Mouse (Mus musculus): ENCODE data around the gene Lurap1. TPM values are rescaled to one million over a fixed set of nuclear protein-coding genes. Genes with fewer than 3 reads are reported as not detected.
A peak's percentile ranks its signal among the peaks of the same experiment; 100 is the strongest.

Gene Lurap1
- polyA plus RNA-seq, 2 experiments, result 0.10 TPM

- H3K4me1 ChIP-seq (replicated peaks; ENCODE audit: control insufficient read depth in 2 of 2, insufficient read depth in 2 of 2, low read length in 1 of 2), result no peaks in the 10 kb centered on the region
- no peak overlapping the region for H3K4me2 ChIP-seq (ENCODE audit: low read depth)
- WGBS (ENCODE audit: insufficient replicate concordance), result 50% methylated on average over 8 of the region's 8 CpGs
- H3K4me3 ChIP-seq (ENCODE audit: insufficient read depth in 1 of 2, low read depth in 2 of 2, low read length in 2 of 2), result no peak overlapping the region
- peak; percentile 72 for TF ChIP-seq CTCF (IDR thresholded peaks at IDR 0.05; ENCODE audit: low read depth)
- TF ChIP-seq EP300 (IDR thresholded peaks at IDR 0.05; ENCODE audit: low read depth), result no peak
- no peaks in the 10 kb centered on the region for H3K27me3 ChIP-seq (ENCODE audit: control insufficient read depth, insufficient read depth, low read length)
- ATAC-seq (ENCODE audit: insufficient read depth), result peak; percentile 51; the same call in 1 of the 2 replicates
- no peak overlapping the region for H3K27ac ChIP-seq
- no peaks in the 10 kb centered on the region for H3K9me3 ChIP-seq (ENCODE audit: control insufficient read depth, low read length)
- peak in 1 of 3 experiments; percentile 32 for DNase-seq (ENCODE audit: low read depth in 3 of 3, low spot score in 3 of 3)
- no peaks in the 10 kb centered on the region for H3K36me3 ChIP-seq (replicated peaks; ENCODE audit: control insufficient read depth, insufficient read depth, low read depth)
- H3K9ac ChIP-seq (replicated peaks), result no peak overlapping the region
Measured at GRCm38 (mm10) chr4:116168617-116169352, 17.6 kb upstream of the Lurap1 start.

GRCm38 (mm10) chr4:116167404-116167803, 16.3 kb upstream of the Lurap1 start, which contains the start of gene Tspan1:
Gene Tspan1, minus strand, starts transcription at chr4:116167601.
- Histone ChIP-seq H3K27ac (no peak within 1 kb of the TSS), H3K4me2 (ENCODE audit: low read depth) (no peak within 1 kb of the TSS)

GRCm38 (mm10) chr4:116165708-116166407, 14.7 kb upstream of the Lurap1 start:
- no peak for TF ChIP-seq CTCF (IDR thresholded peaks at IDR 0.05; ENCODE audit: low read depth)
- no peak for TF ChIP-seq EP300 (IDR thresholded peaks at IDR 0.05; ENCODE audit: low read depth)
- H3K4me1 ChIP-seq (replicated peaks; ENCODE audit: control insufficient read depth in 2 of 2, insufficient read depth in 2 of 2, low read length in 1 of 2), result peaks cover 0 to 3% of the 10 kb centered on the region in 2 experiments; a peak in 2 of 4 replicates
- no peaks in the 10 kb centered on the region for H3K27me3 ChIP-seq (ENCODE audit: control insufficient read depth, insufficient read depth, low read length)
- H3K36me3 ChIP-seq (replicated peaks; ENCODE audit: control insufficient read depth, insufficient read depth, low read depth), result no peaks in the 10 kb centered on the region
- H3K4me3 ChIP-seq (ENCODE audit: insufficient read depth in 1 of 2, low read depth in 2 of 2, low read length in 2 of 2), result no peak overlapping the region
- no peaks in the 10 kb centered on the region for H3K9me3 ChIP-seq (ENCODE audit: control insufficient read depth, low read length)
- WGBS (ENCODE audit: insufficient replicate concordance), result 44% methylated on average over 8 of the region's 8 CpGs
- no peak overlapping the region for H3K27ac ChIP-seq
- DNase-seq (ENCODE audit: low read depth in 3 of 3, low spot score in 3 of 3) (no peak), ATAC-seq (ENCODE audit: insufficient read depth) (no peak)
- H3K9ac ChIP-seq (replicated peaks), result no peak overlapping the region
- H3K4me2 ChIP-seq (ENCODE audit: low read depth), result no peak overlapping the region

More at GRCm38 (mm10) chr4:116167404-116167803, 16.3 kb upstream of the Lurap1 start, which contains the start of gene Tspan1:
- TF ChIP-seq EP300 (IDR thresholded peaks at IDR 0.05; ENCODE audit: low read depth) (no peak), CTCF (IDR thresholded peaks at IDR 0.05; ENCODE audit: low read depth) (peak; percentile 42)
- H3K36me3 ChIP-seq (replicated peaks; ENCODE audit: control insufficient read depth, insufficient read depth, low read depth), result no peaks in the 10 kb centered on the region
- H3K4me3 ChIP-seq (ENCODE audit: insufficient read depth in 1 of 2, low read depth in 2 of 2, low read length in 2 of 2), result no peak within 1 kb of the TSS
- H3K27me3 ChIP-seq (ENCODE audit: control insufficient read depth, insufficient read depth, low read length), result no peaks in the 10 kb centered on the region
- no peaks in the 10 kb centered on the region for H3K9me3 ChIP-seq (ENCODE audit: control insufficient read depth, low read length)
- ATAC-seq (ENCODE audit: insufficient read depth) (no peak), DNase-seq (ENCODE audit: low read depth in 3 of 3, low spot score in 3 of 3) (no peak)
- 0 out of 4 replicates have a peak, but pooled peaks cover 0 to under 1% of the 10 kb centered on the region in 2 experiments for H3K4me1 ChIP-seq (replicated peaks; ENCODE audit: control insufficient read depth in 2 of 2, insufficient read depth in 2 of 2, low read length in 1 of 2)
- no peak within 1 kb of the TSS for H3K9ac ChIP-seq (replicated peaks)
- 22% methylated on average over 7 of the region's 7 CpGs for WGBS (ENCODE audit: insufficient replicate concordance)

GRCm38 (mm10) chr4:116164759-116165554, 13.8 kb upstream of the Lurap1 start:
- no peak overlapping the region for H3K4me3 ChIP-seq (ENCODE audit: insufficient read depth in 1 of 2, low read depth in 2 of 2, low read length in 2 of 2)
- DNase-seq (ENCODE audit: low read depth in 3 of 3, low spot score in 3 of 3) (no peak), ATAC-seq (ENCODE audit: insufficient read depth) (no peak)
- peaks cover 0 to 3% of the 10 kb centered on the region in 2 experiments; a peak in 2 of 4 replicates for H3K4me1 ChIP-seq (replicated peaks; ENCODE audit: control insufficient read depth in 2 of 2, insufficient read depth in 2 of 2, low read length in 1 of 2)
- no peak overlapping the region for H3K27ac ChIP-seq
- H3K27me3 ChIP-seq (ENCODE audit: control insufficient read depth, insufficient read depth, low read length), result no peaks in the 10 kb centered on the region
- TF ChIP-seq CTCF (IDR thresholded peaks at IDR 0.05; ENCODE audit: low read depth) (no peak), EP300 (IDR thresholded peaks at IDR 0.05; ENCODE audit: low read depth) (no peak)
- H3K4me2 ChIP-seq (ENCODE audit: low read depth), result no peak overlapping the region
- WGBS (ENCODE audit: insufficient replicate concordance), result 60% methylated on average over 2 of the region's 2 CpGs
- H3K36me3 ChIP-seq (replicated peaks; ENCODE audit: control insufficient read depth, insufficient read depth, low read depth), result no peaks in the 10 kb centered on the region
- no peak overlapping the region for H3K9ac ChIP-seq (replicated peaks)
- no peaks in the 10 kb centered on the region for H3K9me3 ChIP-seq (ENCODE audit: control insufficient read depth, low read length)
